Mouse (Mus musculus) ES-E14 (cell line): ENCODE measurements around the gene Add3.

Experiments used
- HCFC1 ChIP-seq: IDR thresholded peaks from 2 replicates; pipeline ENCODE4 v1.6.1; 2012; ENCODE audit warnings: low read length, inconsistent platforms, borderline replicate concordance; ENCODE audit not compliant: insufficient read depth
- ZC3H11A ChIP-seq: IDR thresholded peaks from 2 replicates; pipeline ENCODE4 v1.6.1; 2012; ENCODE audit warnings: low read depth, mild to moderate bottlenecking, inconsistent platforms, low read length, borderline replicate concordance

DNA sequence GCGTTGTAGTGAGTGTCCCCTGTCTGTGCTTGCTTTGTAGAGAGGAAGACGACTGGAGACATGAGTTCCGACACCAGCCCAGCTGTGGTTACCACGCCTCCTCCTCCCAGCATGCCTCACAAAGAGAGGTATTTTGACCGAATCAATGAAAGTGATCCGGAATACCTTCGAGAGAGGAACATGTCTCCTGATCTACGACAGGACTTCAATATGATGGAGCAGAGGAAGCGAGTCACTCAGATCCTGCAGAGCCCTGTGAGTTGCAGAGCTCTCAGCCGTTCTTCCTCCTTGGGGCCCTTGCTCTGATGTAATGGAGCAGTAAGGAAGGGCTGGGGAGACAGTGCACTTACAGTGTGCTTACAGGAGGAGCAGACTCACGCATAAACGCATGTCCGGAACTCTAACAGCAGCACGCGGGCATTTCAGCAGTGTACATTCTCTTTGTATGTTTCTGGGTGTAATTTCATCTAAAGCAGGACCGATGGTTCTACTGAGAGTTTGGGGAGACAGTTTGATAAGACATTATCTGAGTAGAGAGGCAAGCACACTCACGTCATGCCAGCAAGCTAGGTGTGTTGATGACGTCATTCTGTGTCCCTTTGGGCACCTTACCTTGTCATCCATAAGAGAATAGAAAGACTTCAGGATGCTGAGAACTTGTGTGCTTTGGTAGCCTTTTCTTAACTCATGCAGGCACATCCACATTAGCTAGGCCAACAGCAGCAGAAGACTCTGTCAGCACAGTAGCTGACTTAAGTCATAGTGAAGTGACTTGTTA lies 76.7 kb downstream of the Add3 start:
- TF ChIP-seq HCFC1 = no peak
- TF ChIP-seq ZC3H11A = no peak
